Mouse (Mus musculus): ENCODE data around the gene Pou2f1. TPM values are rescaled to one million over a fixed set of nuclear protein-coding genes. Genes with fewer than 3 reads are reported as not detected.
A peak's percentile ranks its signal among the peaks of the same experiment; 100 is the strongest.

The Pou2f1 gene
- total and polyA plus RNA-seq, 2 experiments from 2014 or later, result 21.5 to 27.2 TPM

DNA sequence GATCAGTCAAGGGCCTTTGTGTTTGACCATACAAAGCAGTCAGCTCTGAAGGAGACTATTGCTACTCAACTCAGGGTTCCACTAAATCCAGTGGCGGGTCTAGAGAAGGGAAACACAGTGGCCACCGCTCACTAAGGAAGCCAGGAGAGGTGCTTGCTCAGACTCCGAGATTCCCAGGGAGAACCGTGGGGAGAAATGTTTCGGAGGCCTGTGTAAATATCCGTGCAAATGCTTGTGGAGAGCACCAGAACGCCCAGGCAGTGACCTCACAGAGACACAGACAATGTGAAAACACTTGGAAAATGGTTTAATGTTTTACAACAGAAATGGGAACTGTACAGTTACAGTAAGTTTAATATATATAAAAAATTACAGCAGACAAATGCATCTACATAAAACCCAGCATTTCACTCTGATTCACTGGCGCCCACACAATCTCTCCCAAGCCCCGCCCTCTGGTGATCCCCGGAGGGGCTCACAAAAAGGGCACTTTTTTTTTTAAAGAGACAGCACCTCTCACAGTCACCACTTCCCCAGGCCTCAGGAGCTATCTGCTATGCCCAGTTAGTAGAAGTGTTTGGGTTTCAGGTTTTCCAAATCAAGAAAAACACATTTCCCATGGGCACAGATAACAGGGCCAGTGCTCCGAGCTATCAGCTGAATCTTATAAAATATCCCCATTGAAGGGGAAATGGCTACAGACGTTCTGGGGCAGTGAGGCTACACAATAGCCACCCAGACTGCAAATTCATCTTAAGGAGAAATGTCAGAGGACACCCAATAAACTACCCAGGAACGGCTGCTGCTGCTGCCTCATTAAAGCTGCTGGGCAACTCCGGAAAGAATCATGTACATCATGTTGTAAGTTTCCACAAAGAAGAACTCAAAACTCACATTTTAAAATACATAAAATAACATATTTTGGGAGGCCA is 137.3 kb downstream of the Pou2f1 start:
- H3K9ac ChIP-seq (replicated peaks; ENCODE audit: low read length, poor library complexity, severe bottlenecking), result no peak overlapping the region
- 48% methylated on average over 14 of the region's 14 CpGs for WGBS

DNA sequence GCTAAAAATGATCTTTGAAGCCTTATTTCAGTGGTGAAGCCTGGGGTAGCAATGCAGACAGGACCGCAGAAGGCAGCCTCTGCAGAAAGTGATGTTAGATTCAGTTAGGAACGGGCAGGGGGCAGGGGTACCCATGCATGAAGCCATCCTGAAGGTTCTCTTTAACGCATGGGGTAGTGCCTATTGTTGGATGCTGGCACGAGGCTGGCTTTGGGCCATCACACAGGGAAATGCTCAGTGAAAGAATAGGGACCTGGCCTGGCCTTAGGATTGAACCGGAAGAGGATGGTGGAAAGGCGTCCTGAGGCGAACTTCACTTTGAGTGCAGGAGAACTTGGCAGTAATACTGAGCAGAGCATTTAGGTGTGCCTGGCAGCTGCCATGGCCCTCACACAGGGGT is 140.4 kb downstream of the Pou2f1 start:
- WGBS, result 52% methylated on average over 7 of the region's 7 CpGs
- no peak for TF ChIP-seq CTCF (IDR thresholded peaks at IDR 0.05)
- DNase-seq (ENCODE audit: low spot score) (no peak), ATAC-seq (ENCODE audit: low FRiP score) (no peak; the same call in 1 of the 2 replicates)
- Histone ChIP-seq H3K9me3 (ENCODE audit: low read length) (no peaks in the 10 kb centered on the region), H3K27me3 (ENCODE audit: insufficient read depth, low read length) (no peaks in the 10 kb centered on the region), H3K4me1 (ENCODE audit: insufficient read depth, low read length) (no peaks in the 10 kb centered on the region), H3K4me2 (ENCODE audit: low read depth, low read length, poor library complexity, severe bottlenecking) (no peak overlapping the region), H3K36me3 (ENCODE audit: insufficient read depth, low read length) (no peaks in the 10 kb centered on the region), H3K4me3 (ENCODE audit: low read depth, low read length) (no peak overlapping the region), H3K9ac (replicated peaks; ENCODE audit: low read length, poor library complexity, severe bottlenecking) (no peak overlapping the region), H3K27ac (ENCODE audit: low read depth, low read length) (no peak overlapping the region)

More for the DNA sequence above, 137.3 kb downstream of the Pou2f1 start:
- Histone ChIP-seq H3K36me3 (ENCODE audit: insufficient read depth, low read length) (peaks cover 4% of the 10 kb centered on the region; the same call in 1 of the 2 replicates), H3K4me2 (ENCODE audit: low read depth, low read length, poor library complexity, severe bottlenecking) (no peak overlapping the region), H3K27ac (ENCODE audit: low read depth, low read length) (no peak overlapping the region), H3K9me3 (ENCODE audit: low read length) (no peaks in the 10 kb centered on the region), H3K27me3 (ENCODE audit: insufficient read depth, low read length) (no peaks in the 10 kb centered on the region), H3K4me3 (ENCODE audit: low read depth, low read length) (no peak overlapping the region), H3K4me1 (ENCODE audit: insufficient read depth, low read length) (no peaks in the 10 kb centered on the region)
- DNase-seq (ENCODE audit: low spot score), result no peak
- no peak for TF ChIP-seq CTCF (IDR thresholded peaks at IDR 0.05)
- ATAC-seq (ENCODE audit: low FRiP score), result no peak

DNA sequence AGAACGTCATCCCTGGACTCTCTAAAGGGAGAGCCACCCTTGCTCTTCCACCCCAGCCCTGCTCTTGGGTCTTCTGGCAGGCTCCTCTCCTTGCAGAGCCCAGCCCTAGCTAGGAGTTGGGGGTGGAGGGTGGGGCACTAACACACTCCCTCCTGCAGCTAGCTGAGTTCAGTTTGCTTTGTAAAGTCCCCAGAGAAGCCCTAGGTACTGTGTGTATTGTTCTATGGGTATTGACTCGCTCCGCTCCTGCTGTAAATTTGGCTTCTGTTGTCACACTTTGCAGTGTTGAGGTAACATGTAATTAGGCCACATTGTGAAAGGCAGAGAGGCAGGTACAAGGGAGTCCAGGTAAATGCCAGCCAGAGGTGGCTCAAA is 141.3 kb downstream of the Pou2f1 start:
- H3K27ac ChIP-seq (ENCODE audit: low read depth, low read length), result no peak overlapping the region
- H3K4me3 ChIP-seq (ENCODE audit: low read depth, low read length), result no peak overlapping the region
- H3K4me1 ChIP-seq (ENCODE audit: insufficient read depth, low read length), result no peaks in the 10 kb centered on the region
- TF ChIP-seq CTCF (IDR thresholded peaks at IDR 0.05), result no peak
- H3K36me3 ChIP-seq (ENCODE audit: insufficient read depth, low read length), result no peaks in the 10 kb centered on the region
- no peak overlapping the region for H3K4me2 ChIP-seq (ENCODE audit: low read depth, low read length, poor library complexity, severe bottlenecking)
- no peaks in the 10 kb centered on the region for H3K9me3 ChIP-seq (ENCODE audit: low read length)
- no peak for ATAC-seq (ENCODE audit: low FRiP score)
- DNase-seq (ENCODE audit: low spot score), result no peak
- 83% methylated on average over 3 of the region's 3 CpGs for WGBS
- no peak overlapping the region for H3K9ac ChIP-seq (replicated peaks; ENCODE audit: low read length, poor library complexity, severe bottlenecking)
- H3K27me3 ChIP-seq (ENCODE audit: insufficient read depth, low read length), result no peaks in the 10 kb centered on the region

DNA sequence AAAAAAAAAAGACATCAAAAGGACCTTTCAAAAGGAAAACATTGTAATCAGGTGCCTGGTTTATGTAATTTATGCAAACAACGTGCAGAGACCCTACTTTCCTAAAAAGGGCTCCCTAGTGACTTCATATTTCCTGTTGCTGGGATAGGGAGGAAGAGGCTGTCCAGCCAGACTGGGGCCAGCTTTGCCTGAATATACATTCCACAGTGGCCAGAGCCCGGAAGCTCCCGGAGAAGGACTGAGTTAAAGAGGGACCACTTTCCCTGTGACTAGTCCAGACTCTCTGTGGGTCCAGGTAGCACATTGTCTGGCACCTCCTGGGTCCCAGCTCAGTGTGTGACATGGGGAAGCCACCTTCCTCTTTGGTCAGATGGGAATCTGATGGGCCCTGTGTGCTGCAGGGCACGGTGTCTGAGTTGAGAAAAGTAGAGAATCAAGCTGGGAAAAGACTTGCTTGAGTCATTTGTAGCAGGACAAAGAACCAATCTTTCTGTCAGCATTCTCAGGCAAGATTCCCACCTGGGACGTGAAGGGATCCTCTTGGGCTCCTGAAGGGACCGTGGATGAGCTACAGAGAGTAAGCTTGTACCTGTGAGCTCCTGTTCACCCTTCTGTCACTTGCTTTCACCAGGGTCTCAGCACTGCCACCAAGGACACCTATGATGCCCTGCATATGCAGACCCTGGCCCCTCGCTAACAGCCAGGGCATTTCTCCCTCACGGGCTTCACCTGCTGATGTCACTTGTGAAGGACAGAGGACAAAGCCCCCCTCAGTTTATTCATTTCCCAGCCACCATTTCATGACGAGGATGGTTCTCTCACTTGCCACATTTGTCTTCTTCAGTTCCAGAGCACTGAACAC is 141.9 kb downstream of the Pou2f1 start:
- TF ChIP-seq CTCF (IDR thresholded peaks at IDR 0.05), result no peak
- 80% methylated on average over 9 of the region's 9 CpGs for WGBS
- Histone ChIP-seq H3K27ac (ENCODE audit: low read depth, low read length) (no peak overlapping the region), H3K27me3 (ENCODE audit: insufficient read depth, low read length) (no peaks in the 10 kb centered on the region), H3K4me3 (ENCODE audit: low read depth, low read length) (no peak overlapping the region), H3K36me3 (ENCODE audit: insufficient read depth, low read length) (no peaks in the 10 kb centered on the region), H3K4me1 (ENCODE audit: insufficient read depth, low read length) (no peaks in the 10 kb centered on the region), H3K9me3 (ENCODE audit: low read length) (no peaks in the 10 kb centered on the region), H3K4me2 (ENCODE audit: low read depth, low read length, poor library complexity, severe bottlenecking) (no peak overlapping the region), H3K9ac (replicated peaks; ENCODE audit: low read length, poor library complexity, severe bottlenecking) (no peak overlapping the region)
- ATAC-seq (ENCODE audit: low FRiP score), result no peak
- DNase-seq (ENCODE audit: low spot score), result no peak

DNA sequence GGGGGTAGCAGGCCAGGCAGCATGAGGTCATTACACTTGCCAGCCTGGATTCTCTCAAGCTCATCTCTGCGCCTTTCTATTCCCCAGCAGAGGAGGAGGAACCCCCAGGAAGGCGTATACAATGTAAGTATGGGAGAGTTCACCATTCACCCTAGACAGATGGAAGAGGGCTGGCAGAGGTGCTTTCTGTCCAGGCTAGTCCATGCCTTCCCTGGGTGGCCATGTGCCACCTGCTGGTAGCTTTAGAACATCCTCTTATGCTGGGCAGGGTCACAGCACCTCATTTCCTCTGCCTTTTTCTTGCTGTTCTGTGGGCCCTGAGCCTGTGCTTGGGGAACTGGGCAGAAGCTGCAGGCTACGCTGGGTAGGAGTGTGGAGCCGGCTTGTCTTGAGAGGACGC is 144.1 kb downstream of the Pou2f1 start:
- Histone ChIP-seq H3K4me1 (ENCODE audit: insufficient read depth, low read length) (no peaks in the 10 kb centered on the region), H3K36me3 (ENCODE audit: insufficient read depth, low read length) (no peaks in the 10 kb centered on the region), H3K9me3 (ENCODE audit: low read length) (no peaks in the 10 kb centered on the region), H3K4me3 (ENCODE audit: low read depth, low read length) (no peak overlapping the region), H3K9ac (replicated peaks; ENCODE audit: low read length, poor library complexity, severe bottlenecking) (no peak overlapping the region), H3K4me2 (ENCODE audit: low read depth, low read length, poor library complexity, severe bottlenecking) (no peak overlapping the region), H3K27me3 (ENCODE audit: insufficient read depth, low read length) (no peaks in the 10 kb centered on the region), H3K27ac (ENCODE audit: low read depth, low read length) (no peak overlapping the region)
- ATAC-seq (ENCODE audit: low FRiP score) (no peak), DNase-seq (ENCODE audit: low spot score) (no peak)
- peak; percentile 57 for TF ChIP-seq CTCF (IDR thresholded peaks at IDR 0.05)
- WGBS, result 84% methylated on average over 5 of the region's 5 CpGs
